Mouse (Mus musculus): Measurements from ENCODE around the gene Crocc.

DNA sequence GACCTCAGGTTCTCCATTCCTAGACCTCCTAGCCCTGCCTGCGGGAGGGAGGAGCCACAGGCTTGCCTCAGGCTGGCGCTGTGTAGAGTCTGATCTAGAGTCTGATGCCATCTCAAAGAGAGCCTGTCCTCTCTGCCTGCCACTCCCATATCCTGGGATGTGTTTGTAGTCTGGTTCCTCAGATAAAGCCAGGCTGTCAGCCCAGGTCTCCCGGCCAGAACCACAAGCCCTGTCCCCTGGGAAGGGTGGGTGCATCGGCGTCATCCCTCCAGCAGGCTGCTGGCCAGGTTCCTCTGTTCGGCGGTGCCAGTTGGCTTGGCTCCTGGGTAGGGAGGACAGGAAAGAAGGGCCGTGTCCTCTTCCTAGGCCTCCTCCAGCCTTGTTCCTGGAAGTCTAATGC, 52.3 kb downstream of the Crocc start:
- TF ChIP-seq POLR2A (IDR thresholded peaks at IDR 0.05; ENCODE audit: borderline replicate concordance, insufficient read depth, low read length): no peak
- TF ChIP-seq CTCF (IDR thresholded peaks at IDR 0.05; ENCODE audit: borderline replicate concordance, insufficient read depth, low read depth, low read length): no peak

All from cerebellum, adult 2 months (tissue).